Mouse (Mus musculus) megakaryocyte-erythroid progenitor cell, adult 5 weeks (primary cell): ENCODE results near the gene Taf10. TPM values are rescaled to one million over a fixed set of nuclear protein-coding genes. Genes with fewer than 3 reads are reported as not detected.

Source experiments
- polyA plus RNA-seq: library from polyadenylated mRNA; stranded (reverse); fragments of >175 nt; gene quantifications from 2 replicates; pipeline ENCODE4 v1.2.3, GENCODE M21; 2012

Taf10 gene
- 290 and 304 TPM in 2 replicates for polyA plus RNA-seq

DNA sequence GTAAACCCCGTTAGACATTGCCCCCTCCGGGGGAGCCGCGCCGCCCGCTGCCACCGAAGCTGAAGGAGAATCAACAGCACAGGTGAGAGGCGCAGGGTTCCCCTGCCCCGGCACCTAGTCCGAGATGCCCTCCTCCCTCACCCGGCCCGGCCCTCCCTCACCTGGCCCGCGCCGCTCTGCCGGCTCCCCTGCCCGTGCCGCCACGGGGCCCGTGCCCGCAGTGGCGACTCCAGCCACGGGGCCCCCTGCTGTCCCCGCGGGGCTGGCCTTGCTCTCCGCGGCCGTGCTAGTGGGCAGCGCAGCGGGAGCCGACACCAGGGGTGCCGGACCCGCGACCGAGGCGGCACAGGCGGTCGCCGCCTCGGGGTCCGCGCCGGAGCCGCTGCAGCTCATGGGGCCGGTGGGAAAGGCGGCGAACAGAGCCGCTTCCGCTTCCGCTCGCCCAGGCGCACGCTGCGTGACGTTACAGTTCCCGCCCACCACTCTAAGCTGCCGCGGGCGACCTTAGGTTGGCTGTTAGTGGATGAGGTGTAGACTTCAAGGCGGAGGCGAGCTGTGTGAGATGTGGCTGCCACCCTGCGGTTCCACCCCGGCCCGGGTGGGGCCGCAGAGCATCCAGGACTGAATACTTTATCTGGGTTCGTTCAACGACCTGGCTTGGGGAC is at the start of gene Taf10:
Gene Taf10 (minus strand): TSS at position 436 of the 665 bp plus-strand sequence.

DNA sequence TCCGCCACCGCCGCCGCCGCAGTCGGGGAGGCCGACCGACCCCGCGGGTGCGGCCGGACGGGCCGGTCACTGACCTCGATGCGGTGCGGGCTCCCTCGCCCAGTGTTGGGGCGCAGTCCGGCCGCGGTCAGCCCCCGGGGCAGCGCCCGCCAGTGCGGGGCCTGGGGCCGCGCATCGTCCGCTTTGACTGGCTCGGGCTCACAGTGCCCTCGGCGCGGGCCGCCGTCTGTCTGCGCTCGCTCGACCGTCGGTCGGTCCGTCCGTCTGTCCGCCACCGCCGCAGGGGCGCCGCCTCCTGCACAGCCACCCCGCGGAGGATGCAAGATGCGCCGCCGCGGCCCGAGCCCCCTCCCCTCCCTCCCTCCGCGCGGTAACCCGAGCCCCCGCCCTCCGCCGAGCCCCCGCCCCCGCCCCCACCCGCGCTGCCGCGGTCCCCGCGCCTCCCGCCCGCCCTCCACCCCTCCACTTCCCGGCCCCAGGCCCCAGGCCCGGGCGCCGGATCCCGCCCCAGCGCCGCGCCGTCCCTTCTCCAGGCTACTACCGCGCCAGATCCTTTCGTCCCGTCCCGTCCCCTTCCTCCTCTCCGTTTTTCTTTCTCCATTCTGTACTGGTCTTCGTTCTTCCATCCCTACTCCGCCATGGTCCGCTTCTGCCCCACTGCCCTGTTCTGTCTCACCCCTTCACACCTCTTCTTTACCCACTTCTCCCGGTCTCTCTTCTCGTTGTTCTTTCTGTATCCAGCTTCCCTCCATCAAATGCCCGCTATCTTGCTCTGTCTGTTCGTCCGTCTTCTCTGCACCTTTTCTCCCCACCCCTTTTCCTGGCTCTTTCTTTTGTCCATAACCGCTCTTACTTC is 43.4 kb upstream of the Taf10 start, which contains the start of gene Dchs1:
Gene Dchs1 (minus strand): TSS at position 370 of the 856 bp plus-strand sequence.

DNA sequence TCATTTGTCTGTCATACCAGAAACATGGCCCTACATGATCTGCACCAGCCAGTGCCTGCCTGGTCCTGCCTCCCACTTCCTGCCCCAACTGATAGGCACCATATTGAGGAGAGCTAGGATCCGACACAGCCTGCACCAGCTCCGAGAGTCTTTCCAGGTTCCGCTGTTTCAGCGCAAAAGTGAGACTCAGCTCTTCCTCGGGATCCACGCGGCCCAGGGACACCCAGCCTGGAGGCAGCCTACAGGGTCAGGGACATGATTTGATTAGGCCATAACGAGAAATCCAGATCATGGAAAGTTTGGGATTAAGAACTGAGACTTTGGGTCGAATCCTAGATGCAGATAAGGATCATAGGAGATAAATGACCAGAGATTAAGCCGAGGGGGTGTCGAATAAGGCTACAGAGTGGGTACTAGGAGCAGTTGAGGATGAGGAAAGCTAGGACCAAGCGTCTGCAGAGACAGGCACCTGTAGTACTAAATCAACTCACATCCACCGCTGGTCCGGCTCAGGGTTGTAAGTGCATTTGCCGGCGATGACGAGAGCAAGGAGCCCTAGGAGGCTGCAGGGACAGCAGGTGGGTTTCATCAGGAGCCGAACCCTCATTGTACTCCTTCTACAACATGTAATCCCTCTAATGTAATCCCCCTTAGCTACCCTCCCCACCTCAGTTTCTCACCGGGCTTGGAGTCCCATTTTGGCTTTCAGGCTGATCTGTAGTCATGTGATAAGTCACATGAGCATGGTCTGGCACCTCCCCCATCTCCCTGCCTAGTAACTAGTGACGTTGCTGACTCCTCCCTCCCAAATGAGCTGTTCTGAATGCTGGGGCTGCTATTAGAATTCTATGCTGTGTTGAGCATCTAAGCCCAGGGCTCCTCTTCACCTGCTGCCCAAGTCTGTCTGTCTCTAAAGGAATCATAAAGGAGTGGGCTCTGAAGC is 7.6 kb upstream of the Taf10 start, which contains the start of gene Tpp1:
Gene Tpp1 (minus strand): TSS at position 745 of the 943 bp plus-strand sequence.

DNA sequence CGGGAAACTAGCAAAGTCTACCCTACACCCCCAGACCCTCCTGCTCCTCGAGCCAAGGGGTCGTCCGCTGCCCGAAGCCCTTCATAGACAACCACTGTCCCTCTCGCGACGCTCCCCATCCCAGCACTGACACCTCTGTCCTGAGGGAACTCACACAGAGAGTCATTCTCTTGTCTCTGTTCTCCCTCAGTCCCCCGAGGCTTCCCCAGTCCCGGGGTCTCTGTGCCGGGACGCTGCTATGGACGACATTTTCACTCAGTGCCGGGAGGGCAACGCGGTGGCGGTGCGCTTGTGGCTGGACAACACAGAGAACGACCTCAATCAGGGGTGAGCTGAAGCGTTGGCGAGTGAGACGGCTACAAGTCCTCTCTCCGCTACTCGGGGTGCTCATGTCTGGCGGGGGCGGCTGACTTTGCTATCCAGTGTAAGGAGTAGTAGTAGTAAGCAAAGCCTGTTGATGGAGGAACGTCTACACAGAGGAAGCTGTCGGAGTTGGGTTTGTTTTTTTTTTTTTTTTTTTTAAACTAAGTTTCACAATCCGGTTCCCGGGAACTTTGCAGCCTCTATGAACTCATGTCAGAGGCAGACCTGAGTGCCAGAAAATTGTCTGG is 7.1 kb downstream of the Taf10 start, which contains the start of gene Rrp8:
Gene Rrp8 (minus strand): TSS at position 475 of the 611 bp plus-strand sequence.

DNA sequence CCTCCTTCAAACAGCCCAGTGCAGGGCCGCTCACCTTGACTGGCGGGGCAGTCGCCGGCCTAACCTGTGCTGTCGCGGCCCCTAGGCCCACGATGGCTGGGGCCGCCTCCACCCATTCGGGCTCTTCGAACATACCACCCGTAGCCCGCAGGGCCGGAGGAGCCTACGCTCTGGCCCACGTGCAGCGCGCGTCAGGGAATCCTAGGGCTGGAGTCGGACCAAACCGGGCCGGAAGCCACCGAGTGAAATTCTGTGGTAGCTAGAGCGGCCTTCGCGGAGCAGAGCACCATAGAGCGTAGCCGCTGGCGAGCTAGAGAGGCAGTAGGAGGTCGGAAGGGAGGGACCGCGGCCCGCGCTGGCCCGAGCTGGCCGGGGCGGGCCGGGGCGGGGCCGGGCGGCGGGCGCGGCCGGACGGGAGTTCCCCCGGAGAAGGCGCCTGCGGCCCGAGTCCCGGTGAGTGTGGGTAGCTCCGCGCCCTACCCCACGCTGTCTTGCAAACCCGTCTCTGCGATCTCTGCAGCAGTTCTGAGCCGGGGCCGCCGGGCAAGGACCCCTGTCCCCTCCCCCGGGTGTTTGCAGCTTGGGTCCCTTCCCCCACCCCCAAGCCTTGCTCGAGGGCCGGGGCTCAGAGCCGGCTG is 7.8 kb downstream of the Taf10 start, which contains the start of gene Ilk:
Gene Ilk (plus strand): TSS at position 329 of the 638 bp plus-strand sequence.

Other genes starting within 250 kb of the Taf10 start
- gene Smpd1, start 190.0 kb downstream of the Taf10 start, polyA plus RNA-seq, result 18.2 and 20.3 TPM in 2 replicates
- gene Apbb1, start 162.7 kb downstream of the Taf10 start, polyA plus RNA-seq, result 0.54 and 1.1 TPM in 2 replicates
- gene Hpx, start 144.2 kb downstream of the Taf10 start, polyA plus RNA-seq, result not detected in 2 replicates
- 10.2 and 10.6 TPM in 2 replicates for gene Trim3, start 110.8 kb downstream of the Taf10 start, polyA plus RNA-seq
- gene Timm10b, start 104.3 kb downstream of the Taf10 start, polyA plus RNA-seq, result 178 and 270 TPM in 2 replicates
- 80.3 and 83.8 TPM in 2 replicates for gene Arfip2, start 103.9 kb downstream of the Taf10 start, polyA plus RNA-seq
- 87.9 and 116 TPM in 2 replicates for gene Gm45799, start 103.8 kb downstream of the Taf10 start, polyA plus RNA-seq
- gene Dnhd1, start 93.5 kb downstream of the Taf10 start, polyA plus RNA-seq, result 0.23 and 0.38 TPM in 2 replicates
- 47.1 and 54.7 TPM in 2 replicates for gene Ilk, start 7.8 kb downstream of the Taf10 start, polyA plus RNA-seq
- 18.9 and 33.4 TPM in 2 replicates for gene Rrp8, start 7.0 kb downstream of the Taf10 start, polyA plus RNA-seq
- 35.6 and 36.7 TPM in 2 replicates for gene Tpp1, start 7.9 kb upstream of the Taf10 start, polyA plus RNA-seq
- 0.06 and 0.19 TPM in 2 replicates for gene Dchs1, start 43.3 kb upstream of the Taf10 start, polyA plus RNA-seq
- 84.2 and 99.0 TPM in 2 replicates for gene Mrpl17, start 66.7 kb upstream of the Taf10 start, polyA plus RNA-seq
- gene Gm4070, start 209.6 kb upstream of the Taf10 start, polyA plus RNA-seq, result 0.24 and 1.4 TPM in 2 replicates